Mouse (Mus musculus) yolk sac, embryonic 10.5 days (tissue): Measurements from ENCODE around the gene Hnrnpm.

Experiments used
- DNase-seq: peaks from one replicate; pipeline ENCODE4 v3.0.0-alpha.2; 2017; ENCODE audit warnings: low spot score

Hnrnpm gene

DNA sequence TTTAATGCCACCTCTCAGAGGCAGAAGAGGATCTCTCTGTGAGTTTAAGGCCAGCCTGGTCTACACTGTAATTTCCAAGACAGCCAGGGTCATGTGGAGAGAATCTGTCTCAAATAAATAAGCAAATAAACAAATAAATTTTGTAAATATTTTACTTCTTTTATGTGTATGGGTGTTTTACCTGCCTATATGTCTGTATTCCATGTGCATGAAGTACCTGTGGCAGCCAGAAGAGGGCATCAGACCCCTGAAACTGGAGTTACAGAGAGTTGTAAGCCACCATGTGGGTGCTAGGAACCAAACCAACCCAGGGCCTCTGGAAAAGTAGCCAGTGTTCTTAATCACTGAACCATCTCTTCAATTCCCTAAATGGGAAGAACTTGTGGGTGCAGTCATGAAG is 89.4 kb downstream of the Hnrnpm start:
- no peak for DNase-seq
